Mouse (Mus musculus) liver, embryonic 15.5 days (tissue): Measurements from ENCODE around the gene 1300017J02Rik. TPM values are rescaled to one million over a fixed set of nuclear protein-coding genes. Genes with fewer than 3 reads are reported as not detected.

ENCODE experiments used
- ATAC-seq: fragments of 200-750 bp; cut with Nextera tagmentation; 2 replicates; pipeline ENCODE4 v1.8.0; 2017; ENCODE audit warnings: moderate number of reproducible peaks, mild to moderate bottlenecking, moderate library complexity; ENCODE audit not compliant: insufficient read depth
- H3K27ac ChIP-seq: fragments of 300-500 bp; sonication (generic); replicated peaks from 2 replicates; pipeline ENCODE4 v1.5.1; 2015; ENCODE audit warnings: mild to moderate bottlenecking, inconsistent platforms
- H3K27me3 ChIP-seq: fragments of 300-500 bp; sonication (generic); 2 replicates; pipeline ENCODE4 v1.6.1; 2015; ENCODE audit warnings: mild to moderate bottlenecking, inconsistent platforms
- H3K36me3 ChIP-seq: fragments of 300-500 bp; sonication (generic); replicated peaks from 2 replicates; pipeline ENCODE4 v1.6.1; 2015; ENCODE audit warnings: moderate library complexity, mild to moderate bottlenecking, inconsistent platforms
- H3K4me1 ChIP-seq: fragments of 300-500 bp; sonication (generic); replicated peaks from 2 replicates; pipeline ENCODE4 v1.6.1; 2015; ENCODE audit warnings: inconsistent platforms
- H3K4me2 ChIP-seq: fragments of 300-500 bp; sonication (generic); 2 replicates; pipeline ENCODE4 v1.6.1; 2015; ENCODE audit warnings: moderate library complexity, mild to moderate bottlenecking, inconsistent platforms
- H3K4me3 ChIP-seq: fragments of 300-500 bp; sonication (generic); replicated peaks from 2 replicates; pipeline ENCODE4 v1.5.1; 2015; ENCODE audit warnings: mild to moderate bottlenecking, inconsistent platforms
- H3K9ac ChIP-seq: fragments of 300-500 bp; sonication (generic); 2 replicates; pipeline ENCODE4 v1.6.1; 2015; ENCODE audit warnings: moderate library complexity, mild to moderate bottlenecking, inconsistent platforms
- H3K9me3 ChIP-seq: fragments of 300-500 bp; sonication (generic); replicated peaks from 2 replicates; pipeline ENCODE4 v1.6.1; 2016; ENCODE audit warnings: inconsistent platforms
- WGBS: fragments of 180-500 bp; shearing (Covaris S2); methylation state at CpG from one replicate; pipeline ENCODE4 v1.1.7; 2015; ENCODE audit warnings: mixed read lengths; ENCODE audit not compliant: insufficient replicate concordance; 5-methylcytosine and 5-hydroxymethylcytosine counted together
- polyA plus RNA-seq: library from polyadenylated mRNA; unstranded; fragments of >200 nt; fragmentation: Nextera tagmentation; extraction: Ambion mirVana; gene quantifications from 2 replicates; pipeline ENCODE4 v1.2.1, GENCODE M21; 2015

Gene 1300017J02Rik
- polyA plus RNA-seq, 1 experiment from 2014 or later = 74.2 TPM

GRCm38 (mm10) chr9:103232232-103233005, 72.5 kb downstream of the 1300017J02Rik start:
- Histone ChIP-seq H3K4me3 (no peak overlapping the region), H3K27ac (no peak overlapping the region; the same call in 1 of the 2 replicates), H3K4me2 (no peak overlapping the region), H3K4me1 (peaks cover 42% of the 10 kb centered on the region), H3K36me3 (no peaks in the 10 kb centered on the region), H3K27me3 (peaks cover 11% of the 10 kb centered on the region; the same call in 1 of the 2 replicates), H3K9ac (no peak overlapping the region), H3K9me3 (no peaks in the 10 kb centered on the region)
- 60% methylated on average over 7 of the region's 7 CpGs for WGBS
- ATAC-seq = no peak

GRCm38 (mm10) chr9:103230151-103230951, 74.5 kb downstream of the 1300017J02Rik start, which contains the start of the genes Gm20425 and Trf:
Gm20425 (minus strand) TSS chr9:103230307.
Trf (minus strand) TSS chr9:103230444.
- Histone ChIP-seq H3K9me3 (no peaks in the 10 kb centered on the region), H3K9ac (peak within 1 kb of the TSS; percentile 17; the same call in 1 of the 2 replicates), H3K4me1 (peaks cover 40% of the 10 kb centered on the region), H3K4me2 (peak within 1 kb of the TSS; percentile 49), H3K36me3 (peaks cover 5% of the 10 kb centered on the region; the same call in 1 of the 2 replicates), H3K27ac (peak within 1 kb of the TSS; percentile 64), H3K4me3 (peak within 1 kb of the TSS; percentile 43), H3K27me3 (peaks cover 11% of the 10 kb centered on the region; the same call in 1 of the 2 replicates)
- WGBS = 15% methylated on average over 29 of the region's 29 CpGs
- ATAC-seq = peak; percentile 57

- Histone ChIP-seq H3K27me3 (peaks cover 11% of the 10 kb centered on the region; the same call in 1 of the 2 replicates), H3K36me3 (peaks cover 5% of the 10 kb centered on the region; the same call in 1 of the 2 replicates), H3K9ac (peak overlapping the region; percentile 17; the same call in 1 of the 2 replicates), H3K9me3 (no peaks in the 10 kb centered on the region), H3K4me3 (peak overlapping the region; percentile 43), H3K27ac (peak overlapping the region; percentile 53), H3K4me1 (peaks cover 36% of the 10 kb centered on the region), H3K4me2 (peak overlapping the region; percentile 49)
- WGBS = 61% methylated on average over 15 of the region's 15 CpGs
- no peak for ATAC-seq
These were observed 75.6 kb downstream of the 1300017J02Rik start for GRCm38 (mm10) chr9:103229037-103229867.

GRCm38 (mm10) chr9:103228370-103229003, 76.4 kb downstream of the 1300017J02Rik start:
- Histone ChIP-seq H3K4me3 (peak overlapping the region; percentile 43), H3K27ac (peak overlapping the region; percentile 51), H3K4me2 (peak overlapping the region; percentile 49), H3K27me3 (peaks cover 11% of the 10 kb centered on the region; the same call in 1 of the 2 replicates), H3K9me3 (no peaks in the 10 kb centered on the region), H3K36me3 (peaks cover 5% of the 10 kb centered on the region; the same call in 1 of the 2 replicates), H3K9ac (peak overlapping the region; percentile 17; the same call in 1 of the 2 replicates), H3K4me1 (peaks cover 31% of the 10 kb centered on the region)
- ATAC-seq = no peak
- 53% methylated on average over 13 of the region's 13 CpGs for WGBS

- Histone ChIP-seq H3K4me2 (peak overlapping the region; percentile 49), H3K9me3 (no peaks in the 10 kb centered on the region), H3K9ac (no peak overlapping the region), H3K27me3 (peaks cover 11% of the 10 kb centered on the region; the same call in 1 of the 2 replicates), H3K27ac (0 out of 2 replicates have a peak overlapping the region, but pooled peaks have one; percentile 51), H3K36me3 (peaks cover 5% of the 10 kb centered on the region; the same call in 1 of the 2 replicates), H3K4me3 (peak overlapping the region; percentile 43), H3K4me1 (peaks cover 23% of the 10 kb centered on the region)
- ATAC-seq = no peak
- 78% methylated on average over 16 of the region's 16 CpGs for WGBS
These were observed 77.1 kb downstream of the 1300017J02Rik start for GRCm38 (mm10) chr9:103227760-103228159.

- 81% methylated on average over 15 of the region's 15 CpGs for WGBS
- no peak for ATAC-seq
- Histone ChIP-seq H3K36me3 (peaks cover 7% of the 10 kb centered on the region; the same call in 1 of the 2 replicates), H3K4me1 (peaks cover 14% of the 10 kb centered on the region), H3K9ac (no peak overlapping the region), H3K4me2 (peak overlapping the region; percentile 27; the same call in 1 of the 2 replicates), H3K4me3 (no peak overlapping the region), H3K27ac (0 out of 2 replicates have a peak overlapping the region, but pooled peaks have one; percentile 3), H3K27me3 (peaks cover 11% of the 10 kb centered on the region; the same call in 1 of the 2 replicates), H3K9me3 (no peaks in the 10 kb centered on the region)
These were observed 78.1 kb downstream of the 1300017J02Rik start for GRCm38 (mm10) chr9:103226806-103227205.

- ATAC-seq = no peak
- no peak overlapping the region for H3K9ac ChIP-seq
- H3K27ac ChIP-seq = no peak overlapping the region
- H3K4me1 ChIP-seq = peaks cover under 1% of the 10 kb centered on the region; the same call in 1 of the 2 replicates
- peaks cover 12% of the 10 kb centered on the region; the same call in 1 of the 2 replicates for H3K36me3 ChIP-seq
- H3K4me3 ChIP-seq = no peak overlapping the region
- H3K27me3 ChIP-seq = peaks cover 11% of the 10 kb centered on the region; the same call in 1 of the 2 replicates
- no peak overlapping the region for H3K4me2 ChIP-seq
- 26% methylated on average over 3 of the region's 3 CpGs for WGBS
- no peaks in the 10 kb centered on the region for H3K9me3 ChIP-seq
These were observed 79.4 kb downstream of the 1300017J02Rik start for GRCm38 (mm10) chr9:103225464-103225863.

- Histone ChIP-seq H3K9me3 (no peaks in the 10 kb centered on the region), H3K9ac (no peak overlapping the region), H3K4me3 (no peak overlapping the region), H3K27ac (no peak overlapping the region), H3K27me3 (0 out of 2 replicates have a peak, but pooled peaks cover 4% of the 10 kb centered on the region), H3K36me3 (peaks cover 14% of the 10 kb centered on the region; the same call in 1 of the 2 replicates), H3K4me1 (no peaks in the 10 kb centered on the region), H3K4me2 (no peak overlapping the region)
- WGBS = 70% methylated on average over 7 of the region's 7 CpGs
- peak; percentile 11; the same call in 1 of the 2 replicates for ATAC-seq
These were observed 80.2 kb downstream of the 1300017J02Rik start for GRCm38 (mm10) chr9:103224721-103225120.

GRCm38 (mm10) chr9:103214281-103214680, 90.6 kb downstream of the 1300017J02Rik start:
- no peak overlapping the region for H3K4me3 ChIP-seq
- no peak overlapping the region for H3K27ac ChIP-seq
- ATAC-seq = 0 out of 2 replicates have a peak, but pooled peaks have one; percentile 13
- H3K4me2 ChIP-seq = no peak overlapping the region
- WGBS = 66% methylated on average over 6 of the region's 6 CpGs
- no peak overlapping the region for H3K9ac ChIP-seq
- H3K36me3 ChIP-seq = 0 out of 2 replicates have a peak, but pooled peaks cover 11% of the 10 kb centered on the region
- no peaks in the 10 kb centered on the region for H3K27me3 ChIP-seq
- no peaks in the 10 kb centered on the region for H3K9me3 ChIP-seq
- no peaks in the 10 kb centered on the region for H3K4me1 ChIP-seq
